In the genomic region with DNA sequence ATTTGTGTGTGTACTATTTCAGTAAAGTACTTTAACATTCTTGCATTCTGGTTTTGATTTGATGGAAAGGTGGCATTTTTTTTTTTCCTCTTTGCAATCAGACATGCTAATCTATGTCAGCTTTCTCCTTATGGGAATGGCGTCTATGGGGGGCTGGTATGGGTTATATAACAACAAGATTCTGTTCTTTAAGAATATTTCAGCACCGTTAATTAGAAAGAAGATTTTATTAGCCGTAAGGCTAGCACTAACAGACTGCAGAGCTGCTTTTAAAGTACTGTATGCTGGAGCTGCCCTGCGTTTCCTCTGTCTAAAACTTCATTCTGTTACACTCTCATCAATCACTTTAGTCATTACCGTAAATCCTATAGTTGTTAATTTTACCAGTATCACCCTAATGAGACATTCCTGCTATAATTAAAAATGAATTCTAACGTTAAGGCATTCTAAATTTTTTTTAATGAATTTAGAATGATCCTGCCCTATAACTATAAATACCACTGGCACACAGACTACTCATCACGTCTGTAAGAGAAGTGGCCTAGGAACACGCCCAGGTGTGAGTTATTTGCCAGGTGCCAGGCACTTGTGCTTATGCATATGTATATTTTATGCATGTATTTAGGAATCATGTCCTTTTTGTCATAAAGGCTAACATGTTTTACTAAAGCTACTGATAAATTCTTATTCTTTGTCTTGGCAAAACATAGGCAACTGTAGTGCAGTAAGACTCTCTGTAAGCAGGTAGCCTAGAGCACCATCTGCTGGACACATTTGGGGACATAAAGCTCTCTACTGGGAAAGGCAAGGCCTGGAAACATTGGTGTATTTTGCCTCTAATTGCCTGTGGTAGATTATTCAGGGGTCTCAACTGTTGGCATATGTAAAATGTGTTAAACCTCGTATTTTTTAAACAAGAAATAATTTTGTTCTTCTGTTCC, we compare ENCODE assay signal across 7 mouse cellular contexts.
DNase-seq lines count a peak whose midpoint lies in the region; ATAC-seq and TF ChIP-seq lines count a peak whose summit lies in the region.

No protein-coding gene starts in this region.

- peak; percentile 92 for TF ChIP-seq CTCF in heart, postnatal 0 days (IDR thresholded peaks at IDR 0.05; ENCODE audit: low read depth)

- no peaks in the 10 kb centered on the region for H3K36me3 ChIP-seq in heart, postnatal 0 days (replicated peaks; ENCODE audit: control insufficient read depth, insufficient read depth, low read length)
- H3K36me3 ChIP-seq in lung, embryonic 16.5 days (ENCODE audit: control insufficient read depth, insufficient read depth, low read length), result no peaks in the 10 kb centered on the region

- no peak overlapping the region for H3K4me2 ChIP-seq in heart, postnatal 0 days (ENCODE audit: low read depth, low read length)
- no peak overlapping the region for H3K4me2 ChIP-seq in lung, embryonic 16.5 days (ENCODE audit: low read depth, low read length)

- 67% methylated on average over 9 of the region's 9 CpGs for WGBS in heart, postnatal 0 days
- WGBS in lung, embryonic 16.5 days, result 66% methylated on average over 9 of the region's 9 CpGs

- H3K4me3 ChIP-seq in heart, postnatal 0 days (ENCODE audit: low read depth, low read length), result no peak overlapping the region
- H3K4me3 ChIP-seq in lung, embryonic 16.5 days (ENCODE audit: low read length), result no peak overlapping the region

- no peak for TF ChIP-seq EP300 in heart, postnatal 0 days (IDR thresholded peaks at IDR 0.05; ENCODE audit: low read depth)

- H3K27me3 ChIP-seq in heart, postnatal 0 days (ENCODE audit: control insufficient read depth, insufficient read depth, low read length), result no peaks in the 10 kb centered on the region
- no peaks in the 10 kb centered on the region for H3K27me3 ChIP-seq in lung, embryonic 16.5 days (ENCODE audit: control insufficient read depth, insufficient read depth, low read depth, low read length)

- H3K4me1 ChIP-seq in heart, postnatal 0 days (ENCODE audit: control insufficient read depth, insufficient read depth), result no peaks in the 10 kb centered on the region
- H3K4me1 ChIP-seq in lung, embryonic 16.5 days (replicated peaks; ENCODE audit: control insufficient read depth, insufficient read depth, low read length), result no peaks in the 10 kb centered on the region

- no peaks in the 10 kb centered on the region for H3K9me3 ChIP-seq in heart, postnatal 0 days (replicated peaks; ENCODE audit: control insufficient read depth, low read length)
- H3K9me3 ChIP-seq in lung, embryonic 16.5 days (ENCODE audit: control insufficient read depth, low read length), result no peaks in the 10 kb centered on the region

- peak; percentile 66 for DNase-seq in ES-CJ7 (ENCODE audit: low read depth, low spot score)
- peak; percentile 64 for DNase-seq in ZHBTc4 (ENCODE audit: low read depth, low spot score)
- peak; percentile 89 for DNase-seq in embryo, embryonic 10 days (ENCODE audit: low spot score)
- DNase-seq in heart, postnatal 0 days (ENCODE audit: low spot score), result peak; percentile 58
- DNase-seq in kidney, postnatal 4 days, result peak; percentile 79 to 85
- DNase-seq in retina, postnatal 1 day, result peak; percentile 92

- H3K9ac ChIP-seq in heart, postnatal 0 days (replicated peaks; ENCODE audit: low read depth, low read length), result no peak overlapping the region
- no peak overlapping the region for H3K9ac ChIP-seq in lung, embryonic 16.5 days (ENCODE audit: low read length)

- 0 out of 2 replicates have a peak, but pooled peaks have one; percentile 53 for ATAC-seq in heart, postnatal 0 days (ENCODE audit: insufficient read depth, low read depth)
- ATAC-seq in lung, embryonic 16.5 days (ENCODE audit: low read depth), result peak; percentile 64

- no peak overlapping the region for H3K27ac ChIP-seq in heart, postnatal 0 days (ENCODE audit: low read depth)
- H3K27ac ChIP-seq in lung, embryonic 16.5 days (ENCODE audit: low read length), result no peak overlapping the region
